Mouse (Mus musculus): ENCODE data around the gene Cox5a. TPM values are rescaled to one million over a fixed set of nuclear protein-coding genes. Genes with fewer than 3 reads are reported as not detected.
A peak's percentile ranks its signal among the peaks of the same experiment; 100 is the strongest.

Cox5a gene
- polyA plus RNA-seq, 1 experiment from 2014 or later = 1,523 TPM

GRCm38 (mm10) chr9:57547869-57548268 lies 26.8 kb downstream of the Cox5a start:
- H3K4me2 ChIP-seq (replicated peaks; ENCODE audit: low read depth) = no peak overlapping the region

GRCm38 (mm10) chr9:57549186-57549585 lies 28.1 kb downstream of the Cox5a start:
- Histone ChIP-seq H3K36me3 (ENCODE audit: control insufficient read depth, insufficient read depth) (peaks cover 45% of the 10 kb centered on the region), H3K9ac (ENCODE audit: low read depth, low read length) (no peak overlapping the region), H3K27ac (ENCODE audit: low read depth, low read length) (no peak overlapping the region), H3K9me3 (ENCODE audit: control insufficient read depth) (no peaks in the 10 kb centered on the region), H3K4me2 (replicated peaks; ENCODE audit: low read depth) (no peak overlapping the region), H3K4me3 (ENCODE audit: low read depth, low read length) (no peak overlapping the region), H3K4me1 (replicated peaks; ENCODE audit: control insufficient read depth, insufficient read depth, low read length) (peaks cover 2% of the 10 kb centered on the region; the same call in 1 of the 2 replicates), H3K27me3 (replicated peaks; ENCODE audit: control insufficient read depth, insufficient read depth, low read length) (no peaks in the 10 kb centered on the region)
- ATAC-seq = no peak
- 93% methylated on average over 4 of the region's 4 CpGs for WGBS
- no peak for TF ChIP-seq CTCF (IDR thresholded peaks at IDR 0.05; ENCODE audit: low read depth)

More at GRCm38 (mm10) chr9:57547869-57548268, 26.8 kb downstream of the Cox5a start:
- H3K27ac ChIP-seq (ENCODE audit: low read depth, low read length) = no peak overlapping the region
- whole genome bisulfite sequencing = 82% methylated on average over 11 of the region's 11 CpGs
- H3K9me3 ChIP-seq (ENCODE audit: control insufficient read depth) = no peaks in the 10 kb centered on the region
- H3K36me3 ChIP-seq (ENCODE audit: control insufficient read depth, insufficient read depth) = peaks cover 59% of the 10 kb centered on the region
- H3K27me3 ChIP-seq (replicated peaks; ENCODE audit: control insufficient read depth, insufficient read depth, low read length) = no peaks in the 10 kb centered on the region
- H3K4me3 ChIP-seq (ENCODE audit: low read depth, low read length) = no peak overlapping the region
- peaks cover 2% of the 10 kb centered on the region; the same call in 1 of the 2 replicates for H3K4me1 ChIP-seq (replicated peaks; ENCODE audit: control insufficient read depth, insufficient read depth, low read length)
- no peak overlapping the region for H3K9ac ChIP-seq (ENCODE audit: low read depth, low read length)
- no peak for TF ChIP-seq CTCF (IDR thresholded peaks at IDR 0.05; ENCODE audit: low read depth)
- no peak for ATAC-seq

GRCm38 (mm10) chr9:57550126-57550862 lies 29.2 kb downstream of the Cox5a start:
- Histone ChIP-seq H3K27me3 (replicated peaks; ENCODE audit: control insufficient read depth, insufficient read depth, low read length) (no peaks in the 10 kb centered on the region), H3K9me3 (ENCODE audit: control insufficient read depth) (no peaks in the 10 kb centered on the region), H3K4me2 (replicated peaks; ENCODE audit: low read depth) (peak overlapping the region; percentile 27; the same call in 1 of the 2 replicates), H3K4me1 (replicated peaks; ENCODE audit: control insufficient read depth, insufficient read depth, low read length) (peaks cover 2% of the 10 kb centered on the region; the same call in 1 of the 2 replicates), H3K9ac (ENCODE audit: low read depth, low read length) (no peak overlapping the region; the same call in 1 of the 2 replicates), H3K4me3 (ENCODE audit: low read depth, low read length) (no peak overlapping the region), H3K27ac (ENCODE audit: low read depth, low read length) (peak overlapping the region; percentile 75), H3K36me3 (ENCODE audit: control insufficient read depth, insufficient read depth) (peaks cover 35% of the 10 kb centered on the region)
- no peak for TF ChIP-seq CTCF (IDR thresholded peaks at IDR 0.05; ENCODE audit: low read depth)
- ATAC-seq = peak; percentile 83
- WGBS = 38% methylated on average over 11 of the region's 11 CpGs

- Histone ChIP-seq H3K4me1 (replicated peaks; ENCODE audit: control insufficient read depth, insufficient read depth, low read length) (peaks cover 2% of the 10 kb centered on the region; the same call in 1 of the 2 replicates), H3K9ac (ENCODE audit: low read depth, low read length) (peak within 1 kb of the TSS; percentile 57), H3K27me3 (replicated peaks; ENCODE audit: control insufficient read depth, insufficient read depth, low read length) (no peaks in the 10 kb centered on the region), H3K27ac (ENCODE audit: low read depth, low read length) (no peak within 1 kb of the TSS), H3K4me3 (ENCODE audit: low read depth, low read length) (peak within 1 kb of the TSS; percentile 51), H3K9me3 (ENCODE audit: control insufficient read depth) (no peaks in the 10 kb centered on the region), H3K4me2 (replicated peaks; ENCODE audit: low read depth) (peak within 1 kb of the TSS; percentile 73), H3K36me3 (ENCODE audit: control insufficient read depth, insufficient read depth) (peaks cover 18% of the 10 kb centered on the region; the same call in 1 of the 2 replicates)
- no peak for TF ChIP-seq CTCF (IDR thresholded peaks at IDR 0.05; ENCODE audit: low read depth)
- no peak for ATAC-seq
- 0% methylated on average over 28 of the region's 28 CpGs for WGBS
These were observed 31.2 kb downstream of the Cox5a start, which contains the start of gene Mpi for GRCm38 (mm10) chr9:57552139-57552887. TSS of gene Mpi (minus strand) at chr9:57552763.

- Histone ChIP-seq H3K9ac (ENCODE audit: low read depth, low read length) (no peak overlapping the region), H3K9me3 (ENCODE audit: control insufficient read depth) (no peaks in the 10 kb centered on the region), H3K36me3 (ENCODE audit: control insufficient read depth, insufficient read depth) (peaks cover 14% of the 10 kb centered on the region; the same call in 1 of the 2 replicates), H3K4me3 (ENCODE audit: low read depth, low read length) (no peak overlapping the region), H3K27me3 (replicated peaks; ENCODE audit: control insufficient read depth, insufficient read depth, low read length) (no peaks in the 10 kb centered on the region), H3K4me1 (replicated peaks; ENCODE audit: control insufficient read depth, insufficient read depth, low read length) (peaks cover 2% of the 10 kb centered on the region; the same call in 1 of the 2 replicates), H3K27ac (ENCODE audit: low read depth, low read length) (no peak overlapping the region), H3K4me2 (replicated peaks; ENCODE audit: low read depth) (peak overlapping the region; percentile 73)
- WGBS = 62% methylated on average over 11 of the region's 11 CpGs
- no peak for ATAC-seq
- no peak for TF ChIP-seq CTCF (IDR thresholded peaks at IDR 0.05; ENCODE audit: low read depth)
These were observed 32.0 kb downstream of the Cox5a start for GRCm38 (mm10) chr9:57553119-57553518.

GRCm38 (mm10) chr9:57554753-57555152 lies 33.7 kb downstream of the Cox5a start:
- Histone ChIP-seq H3K27me3 (replicated peaks; ENCODE audit: control insufficient read depth, insufficient read depth, low read length) (no peaks in the 10 kb centered on the region), H3K36me3 (ENCODE audit: control insufficient read depth, insufficient read depth) (no peaks in the 10 kb centered on the region), H3K4me2 (replicated peaks; ENCODE audit: low read depth) (no peak overlapping the region), H3K4me1 (replicated peaks; ENCODE audit: control insufficient read depth, insufficient read depth, low read length) (peaks cover 2% of the 10 kb centered on the region; the same call in 1 of the 2 replicates), H3K9me3 (ENCODE audit: control insufficient read depth) (no peaks in the 10 kb centered on the region), H3K9ac (ENCODE audit: low read depth, low read length) (no peak overlapping the region), H3K4me3 (ENCODE audit: low read depth, low read length) (no peak overlapping the region), H3K27ac (ENCODE audit: low read depth, low read length) (no peak overlapping the region)
- WGBS = 70% methylated on average over 3 of the region's 3 CpGs
- no peak for TF ChIP-seq CTCF (IDR thresholded peaks at IDR 0.05; ENCODE audit: low read depth)
- ATAC-seq = no peak
